Mouse (Mus musculus) stomach, embryonic 16.5 days (tissue): ENCODE measurements around the gene Tff2. TPM values are rescaled to one million over a fixed set of nuclear protein-coding genes. Genes with fewer than 3 reads are reported as not detected.

Source experiments
- ATAC-seq: fragments of 200-750 bp; cut with Nextera tagmentation; 2 replicates; pipeline ENCODE4 v1.8.0; 2017; ENCODE audit warnings: moderate number of reproducible peaks, moderate TSS enrichment; ENCODE audit not compliant: insufficient read depth, low FRiP score
- H3K27ac ChIP-seq: fragments of 300-500 bp; sonication (generic); 2 replicates; pipeline ENCODE4 v1.5.1; 2014; ENCODE audit warnings: low read length
- H3K27me3 ChIP-seq: fragments of 300-500 bp; sonication (generic); 2 replicates; pipeline ENCODE4 v1.6.1; 2014; ENCODE audit warnings: low read length, control low read depth, mixed read lengths; ENCODE audit not compliant: control insufficient read depth, insufficient read depth
- H3K36me3 ChIP-seq: fragments of 300-500 bp; sonication (generic); 2 replicates; pipeline ENCODE4 v1.6.1; 2014; ENCODE audit warnings: low read length; ENCODE audit not compliant: control insufficient read depth, insufficient read depth
- H3K4me1 ChIP-seq: fragments of 300-500 bp; sonication (generic); 2 replicates; pipeline ENCODE4 v1.6.1; 2014; ENCODE audit warnings: low read length, control low read depth, mixed read lengths; ENCODE audit not compliant: control insufficient read depth, insufficient read depth
- H3K4me2 ChIP-seq: fragments of 300-500 bp; sonication (generic); 2 replicates; pipeline ENCODE4 v1.6.1; 2014; ENCODE audit warnings: low read depth, low read length, mixed read lengths
- H3K4me3 ChIP-seq: fragments of 300-500 bp; sonication (generic); replicated peaks from 2 replicates; pipeline ENCODE4 v1.5.1; 2014; ENCODE audit warnings: mild to moderate bottlenecking, low read length
- H3K9ac ChIP-seq: fragments of 300-500 bp; sonication (generic); 2 replicates; pipeline ENCODE4 v1.6.1; 2014; ENCODE audit warnings: low read length
- H3K9me3 ChIP-seq: fragments of 300-500 bp; sonication (generic); replicated peaks from 2 replicates; pipeline ENCODE4 v1.6.1; 2016; ENCODE audit warnings: low read length, control low read depth; ENCODE audit not compliant: control insufficient read depth
- WGBS: fragments of 180-500 bp; shearing (Covaris S2); extraction: QIAGEN DNeasy Blood & Tissue Kit; methylation state at CpG from one replicate; pipeline ENCODE4 v1.1.7; 2014; 5-methylcytosine and 5-hydroxymethylcytosine counted together
- polyA plus RNA-seq: library from polyadenylated mRNA; unstranded; fragments of >200 nt; fragmentation: Nextera tagmentation; extraction: Ambion mirVana; gene quantifications from 2 replicates; pipeline ENCODE4 v1.2.1, GENCODE M21; 2015

The Tff2 gene
- polyA plus RNA-seq, 1 experiment from 2014 or later = 99.1 TPM

- H3K4me2 ChIP-seq = no peak within 1 kb of the TSS
- H3K27me3 ChIP-seq = no peaks in the 10 kb centered on the region
- no peaks in the 10 kb centered on the region for H3K9me3 ChIP-seq
- no peaks in the 10 kb centered on the region for H3K36me3 ChIP-seq
- H3K9ac ChIP-seq = no peak within 1 kb of the TSS
- H3K4me1 ChIP-seq = no peaks in the 10 kb centered on the region
- 22% methylated on average over 2 of the region's 2 CpGs for WGBS
- H3K4me3 ChIP-seq = no peak within 1 kb of the TSS
- H3K27ac ChIP-seq = no peak within 1 kb of the TSS
- ATAC-seq = peak; percentile 35; the same call in 1 of the 2 replicates
These were observed 14.6 kb downstream of the Tff2 start, which contains the start of gene Tff3 for GRCm38 (mm10) chr17:31129452-31129851. Gene Tff3 (minus strand): TSS chr17:31129646.

GRCm38 (mm10) chr17:31128708-31129318, 15.3 kb downstream of the Tff2 start:
- Histone ChIP-seq H3K27ac (no peak overlapping the region), H3K36me3 (no peaks in the 10 kb centered on the region), H3K4me3 (no peak overlapping the region), H3K9ac (no peak overlapping the region), H3K4me1 (no peaks in the 10 kb centered on the region), H3K27me3 (no peaks in the 10 kb centered on the region), H3K4me2 (no peak overlapping the region), H3K9me3 (no peaks in the 10 kb centered on the region)
- ATAC-seq = no peak
- 76% methylated on average over 9 of the region's 9 CpGs for WGBS

- Histone ChIP-seq H3K9ac (no peak overlapping the region), H3K27me3 (no peaks in the 10 kb centered on the region), H3K9me3 (no peaks in the 10 kb centered on the region; the same call in 1 of the 2 replicates), H3K4me3 (no peak overlapping the region), H3K4me2 (no peak overlapping the region), H3K4me1 (no peaks in the 10 kb centered on the region), H3K27ac (no peak overlapping the region), H3K36me3 (no peaks in the 10 kb centered on the region)
- no peak for ATAC-seq
- 31% methylated on average over 9 of the region's 9 CpGs for WGBS
These were observed 18.4 kb downstream of the Tff2 start for GRCm38 (mm10) chr17:31125548-31126266.

- Histone ChIP-seq H3K4me1 (no peaks in the 10 kb centered on the region), H3K27me3 (no peaks in the 10 kb centered on the region), H3K9ac (no peak overlapping the region), H3K36me3 (no peaks in the 10 kb centered on the region), H3K9me3 (no peaks in the 10 kb centered on the region; the same call in 1 of the 2 replicates), H3K4me3 (no peak overlapping the region), H3K27ac (no peak overlapping the region), H3K4me2 (no peak overlapping the region)
- peak; percentile 23; the same call in 1 of the 2 replicates for ATAC-seq
- WGBS = 9% methylated on average over 8 of the region's 8 CpGs
These were observed 22.1 kb downstream of the Tff2 start for GRCm38 (mm10) chr17:31121975-31122374.

GRCm38 (mm10) chr17:31119429-31119828, 24.7 kb downstream of the Tff2 start:
- no peak overlapping the region for H3K9ac ChIP-seq
- no peak for ATAC-seq
- no peaks in the 10 kb centered on the region for H3K4me1 ChIP-seq
- no peak overlapping the region for H3K4me2 ChIP-seq
- no peak overlapping the region for H3K27ac ChIP-seq
- no peaks in the 10 kb centered on the region for H3K36me3 ChIP-seq
- H3K9me3 ChIP-seq = no peaks in the 10 kb centered on the region; the same call in 1 of the 2 replicates
- no peaks in the 10 kb centered on the region for H3K27me3 ChIP-seq
- 7% methylated on average over 7 of the region's 7 CpGs for WGBS
- H3K4me3 ChIP-seq = no peak overlapping the region

- 81% methylated on average over 5 of the region's 5 CpGs for WGBS
- no peaks in the 10 kb centered on the region for H3K4me1 ChIP-seq
- H3K27me3 ChIP-seq = no peaks in the 10 kb centered on the region
- H3K9me3 ChIP-seq = no peaks in the 10 kb centered on the region
- H3K4me2 ChIP-seq = no peak overlapping the region
- H3K4me3 ChIP-seq = no peak overlapping the region
- no peaks in the 10 kb centered on the region for H3K36me3 ChIP-seq
- H3K9ac ChIP-seq = no peak overlapping the region
- no peak overlapping the region for H3K27ac ChIP-seq
- ATAC-seq = no peak
These were observed 26.1 kb downstream of the Tff2 start for GRCm38 (mm10) chr17:31117946-31118345.

- ATAC-seq = no peak
- Histone ChIP-seq H3K27me3 (no peaks in the 10 kb centered on the region), H3K36me3 (no peaks in the 10 kb centered on the region), H3K9me3 (no peaks in the 10 kb centered on the region), H3K27ac (no peak overlapping the region), H3K4me2 (no peak overlapping the region), H3K9ac (no peak overlapping the region), H3K4me1 (no peaks in the 10 kb centered on the region), H3K4me3 (no peak overlapping the region)
- 43% methylated on average over 6 of the region's 6 CpGs for whole genome bisulfite sequencing
These were observed 28.0 kb downstream of the Tff2 start for GRCm38 (mm10) chr17:31116063-31116462.

- no peak overlapping the region for H3K4me2 ChIP-seq
- no peak overlapping the region for H3K27ac ChIP-seq
- H3K9ac ChIP-seq = no peak overlapping the region
- H3K27me3 ChIP-seq = no peaks in the 10 kb centered on the region
- ATAC-seq = no peak
- no peaks in the 10 kb centered on the region for H3K36me3 ChIP-seq
- H3K9me3 ChIP-seq = no peaks in the 10 kb centered on the region
- H3K4me3 ChIP-seq = no peak overlapping the region
- no peaks in the 10 kb centered on the region for H3K4me1 ChIP-seq
- WGBS = 65% methylated on average over 9 of the region's 9 CpGs
These were observed 30.8 kb downstream of the Tff2 start for GRCm38 (mm10) chr17:31113191-31113856.

- no peaks in the 10 kb centered on the region for H3K27me3 ChIP-seq
- H3K4me1 ChIP-seq = no peaks in the 10 kb centered on the region
- H3K9me3 ChIP-seq = no peaks in the 10 kb centered on the region
- 87% methylated on average over 15 of the region's 15 CpGs for WGBS
- no peak overlapping the region for H3K9ac ChIP-seq
- H3K4me3 ChIP-seq = no peak overlapping the region
- ATAC-seq = no peak
- H3K36me3 ChIP-seq = no peaks in the 10 kb centered on the region
- no peak overlapping the region for H3K4me2 ChIP-seq
- H3K27ac ChIP-seq = no peak overlapping the region
These were observed 35.7 kb downstream of the Tff2 start for GRCm38 (mm10) chr17:31108388-31108787.
